Mouse (Mus musculus): ENCODE data around the gene Myrf. TPM values are rescaled to one million over a fixed set of nuclear protein-coding genes. Genes with fewer than 3 reads are reported as not detected.

Gene Myrf
- total RNA-seq, 1 experiment from 2014 or later, result not detected

GRCm38 (mm10) chr19:10191326-10191725 lies 49.2 kb downstream of the Myrf start:
- ATAC-seq (replicated peaks in 1 of 2; ENCODE audit: insufficient read depth in 1 of 2, low FRiP score in 2 of 2, low TSS enrichment in 1 of 2, low read depth in 1 of 2, poor library complexity in 2 of 2, severe bottlenecking in 2 of 2), result peak; percentile 30 to 42; a peak in 1 of 4 replicates

DNA sequence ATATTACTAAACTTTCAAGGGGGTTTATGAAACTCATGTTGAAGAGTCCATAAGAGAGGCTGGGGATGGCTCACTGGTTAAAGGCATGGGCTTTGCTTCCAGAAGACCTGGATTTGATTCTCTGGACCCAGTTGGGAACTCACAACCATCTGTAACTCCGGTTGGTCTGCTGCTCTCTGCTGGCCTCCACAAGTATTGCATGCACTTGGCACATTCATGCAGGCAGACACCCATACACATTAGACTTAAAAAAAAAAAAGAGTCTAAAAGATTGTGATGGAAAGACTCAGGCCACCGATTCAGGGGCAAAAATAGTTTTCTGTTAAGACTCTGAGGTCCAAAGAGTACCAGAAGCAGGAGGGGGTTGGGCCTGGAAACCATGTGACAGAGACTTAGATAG lies 49.8 kb downstream of the Myrf start:
- peak; percentile 54 to 55; a peak in 1 of 4 replicates for ATAC-seq (replicated peaks in 1 of 2; ENCODE audit: insufficient read depth in 1 of 2, low FRiP score in 2 of 2, low TSS enrichment in 1 of 2, low read depth in 1 of 2, poor library complexity in 2 of 2, severe bottlenecking in 2 of 2)

DNA sequence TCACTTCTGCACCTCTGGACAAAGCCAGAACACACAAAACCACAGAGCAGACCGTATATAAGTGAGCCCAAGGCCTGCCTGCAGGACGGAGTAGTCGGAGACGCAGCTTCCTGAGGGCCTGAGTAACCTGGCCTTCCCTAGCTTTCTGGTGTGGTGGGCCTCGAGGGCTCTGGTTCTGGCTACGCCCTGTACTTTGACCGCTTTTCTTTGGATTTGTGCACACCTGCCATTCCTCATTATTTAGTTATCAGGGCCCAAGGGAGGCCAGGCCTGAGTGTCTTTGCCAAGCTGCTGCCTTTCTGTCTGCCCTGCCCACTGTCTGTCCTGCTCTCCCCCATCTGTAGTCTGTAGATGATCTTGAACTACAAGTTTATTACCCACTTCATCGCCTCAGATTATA lies 50.6 kb downstream of the Myrf start:
- no peak for ATAC-seq (replicated peaks in 1 of 2; ENCODE audit: insufficient read depth in 1 of 2, low FRiP score in 2 of 2, low TSS enrichment in 1 of 2, low read depth in 1 of 2, poor library complexity in 2 of 2, severe bottlenecking in 2 of 2)

- no peak for ATAC-seq (replicated peaks in 1 of 2; ENCODE audit: insufficient read depth in 1 of 2, low FRiP score in 2 of 2, low TSS enrichment in 1 of 2, low read depth in 1 of 2, poor library complexity in 2 of 2, severe bottlenecking in 2 of 2)
Observed at GRCm38 (mm10) chr19:10189022-10189421, 51.5 kb downstream of the Myrf start.

- ATAC-seq (replicated peaks in 1 of 2; ENCODE audit: insufficient read depth in 1 of 2, low FRiP score in 2 of 2, low TSS enrichment in 1 of 2, low read depth in 1 of 2, poor library complexity in 2 of 2, severe bottlenecking in 2 of 2), result no peak
Observed at GRCm38 (mm10) chr19:10188281-10188811, 52.2 kb downstream of the Myrf start.

DNA sequence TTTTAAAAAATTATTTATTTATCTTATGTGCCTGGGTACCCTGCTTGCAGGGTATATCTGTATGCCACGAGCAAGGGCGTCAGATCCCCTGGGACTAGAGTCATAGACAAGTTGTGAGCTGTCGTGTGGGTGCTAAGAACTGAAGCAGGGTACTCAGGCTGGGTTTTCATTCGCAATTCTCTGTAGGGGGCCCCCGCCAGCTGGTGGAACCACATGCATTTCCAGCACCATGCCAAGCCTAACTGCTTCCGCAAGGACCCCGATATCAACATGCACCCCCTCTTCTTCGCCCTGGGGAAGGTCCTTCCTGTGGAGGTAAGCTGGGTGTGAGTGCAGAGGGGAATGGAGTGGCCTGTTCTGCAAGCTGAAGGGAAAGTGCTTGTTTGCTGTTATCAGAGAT lies 54.0 kb downstream of the Myrf start:
- ATAC-seq (replicated peaks in 1 of 2; ENCODE audit: insufficient read depth in 1 of 2, low FRiP score in 2 of 2, low TSS enrichment in 1 of 2, low read depth in 1 of 2, poor library complexity in 2 of 2, severe bottlenecking in 2 of 2), result no peak

- no peak for ATAC-seq (replicated peaks in 1 of 2; ENCODE audit: insufficient read depth in 1 of 2, low FRiP score in 2 of 2, low TSS enrichment in 1 of 2, low read depth in 1 of 2, poor library complexity in 2 of 2, severe bottlenecking in 2 of 2)
Observed at GRCm38 (mm10) chr19:10185876-10186275, 54.7 kb downstream of the Myrf start.

DNA sequence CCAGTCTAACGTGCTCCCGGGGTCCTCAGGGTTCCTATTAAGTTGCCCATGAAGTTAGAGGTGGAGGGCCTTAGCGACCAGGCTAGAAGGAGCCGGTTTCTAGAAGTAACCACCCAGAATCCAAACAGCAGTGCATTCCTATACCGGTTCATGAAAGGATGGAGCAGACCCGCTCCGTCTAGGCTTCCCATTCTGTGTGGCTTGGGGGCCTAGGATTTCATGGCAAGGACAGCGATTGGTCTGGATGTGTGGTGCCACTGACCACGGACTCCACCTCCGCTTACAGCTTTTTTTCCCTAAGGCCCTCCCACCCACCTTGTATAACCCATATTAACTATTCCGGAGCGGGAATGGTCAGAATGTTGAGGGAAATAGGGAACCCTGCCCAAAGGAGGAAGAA lies 56.5 kb downstream of the Myrf start:
- ATAC-seq (replicated peaks in 1 of 2; ENCODE audit: insufficient read depth in 1 of 2, low FRiP score in 2 of 2, low TSS enrichment in 1 of 2, low read depth in 1 of 2, poor library complexity in 2 of 2, severe bottlenecking in 2 of 2), result no peak

- ATAC-seq (replicated peaks in 1 of 2; ENCODE audit: insufficient read depth in 1 of 2, low FRiP score in 2 of 2, low TSS enrichment in 1 of 2, low read depth in 1 of 2, poor library complexity in 2 of 2, severe bottlenecking in 2 of 2), result peak; percentile 26 to 43; a peak in 2 of 4 replicates
Observed at GRCm38 (mm10) chr19:10183299-10183983, 57.1 kb downstream of the Myrf start.

DNA sequence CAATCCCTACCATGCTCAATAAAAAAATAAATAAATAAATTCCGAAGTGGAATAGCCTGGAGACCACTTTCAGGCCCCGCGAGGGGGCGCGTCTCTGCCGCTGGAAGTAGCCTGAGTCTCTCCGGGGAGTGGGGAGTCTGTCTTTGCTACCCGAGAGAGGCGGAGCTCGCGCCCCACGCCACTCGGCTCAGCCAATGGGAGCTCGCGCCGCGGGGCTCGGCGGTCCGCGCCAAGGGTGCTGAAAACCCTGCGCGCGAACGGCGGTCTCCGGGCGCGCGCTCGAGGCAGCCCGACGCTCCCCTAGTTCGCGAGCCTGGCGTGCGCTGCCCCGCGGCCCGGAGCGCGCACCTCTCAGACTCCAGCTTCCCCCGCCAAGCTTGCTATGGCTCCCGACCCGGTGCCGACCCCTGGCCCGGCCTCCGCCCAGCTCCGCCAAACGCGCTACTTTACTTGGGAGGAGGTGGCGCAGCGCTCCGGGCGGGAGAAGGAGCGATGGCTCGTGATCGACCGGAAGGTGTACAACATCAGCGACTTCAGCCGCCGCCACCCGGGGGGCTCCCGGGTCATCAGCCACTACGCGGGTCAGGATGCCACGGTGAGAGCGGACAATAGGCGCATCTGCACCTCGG lies 57.8 kb downstream of the Myrf start, which contains the start of gene Fads1:
Gene Fads1, plus strand, starts transcription at position 219 of the 629 bp plus-strand sequence.
- ATAC-seq (replicated peaks in 1 of 2; ENCODE audit: insufficient read depth in 1 of 2, low FRiP score in 2 of 2, low TSS enrichment in 1 of 2, low read depth in 1 of 2, poor library complexity in 2 of 2, severe bottlenecking in 2 of 2), result peak; percentile 93 to 94

- peak in 1 of 2 experiments; percentile 29; a peak in 1 of 4 replicates for ATAC-seq (replicated peaks in 1 of 2; ENCODE audit: insufficient read depth in 1 of 2, low FRiP score in 2 of 2, low TSS enrichment in 1 of 2, low read depth in 1 of 2, poor library complexity in 2 of 2, severe bottlenecking in 2 of 2)
Observed at GRCm38 (mm10) chr19:10182142-10182541, 58.4 kb downstream of the Myrf start.

DNA sequence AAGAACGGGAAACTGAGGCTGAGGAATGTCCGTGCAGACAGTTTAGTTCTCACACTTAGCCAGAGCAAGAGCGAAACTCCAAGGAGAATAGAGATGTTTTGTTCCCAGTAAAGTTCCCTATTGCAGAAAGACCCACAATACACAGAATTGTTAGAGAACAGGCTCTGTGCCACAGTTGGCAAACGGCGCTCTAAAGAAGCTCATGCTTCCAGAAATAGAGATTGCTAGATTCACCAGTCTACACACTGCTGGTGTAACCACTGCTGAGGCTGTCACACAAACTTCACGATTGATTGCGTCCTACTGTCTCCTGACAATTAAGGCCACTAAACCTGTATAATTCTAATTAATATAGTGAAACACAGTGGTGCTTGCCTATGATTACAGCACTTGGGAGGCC lies 59.3 kb downstream of the Myrf start:
- no peak for ATAC-seq (replicated peaks in 1 of 2; ENCODE audit: insufficient read depth in 1 of 2, low FRiP score in 2 of 2, low TSS enrichment in 1 of 2, low read depth in 1 of 2, poor library complexity in 2 of 2, severe bottlenecking in 2 of 2)

DNA sequence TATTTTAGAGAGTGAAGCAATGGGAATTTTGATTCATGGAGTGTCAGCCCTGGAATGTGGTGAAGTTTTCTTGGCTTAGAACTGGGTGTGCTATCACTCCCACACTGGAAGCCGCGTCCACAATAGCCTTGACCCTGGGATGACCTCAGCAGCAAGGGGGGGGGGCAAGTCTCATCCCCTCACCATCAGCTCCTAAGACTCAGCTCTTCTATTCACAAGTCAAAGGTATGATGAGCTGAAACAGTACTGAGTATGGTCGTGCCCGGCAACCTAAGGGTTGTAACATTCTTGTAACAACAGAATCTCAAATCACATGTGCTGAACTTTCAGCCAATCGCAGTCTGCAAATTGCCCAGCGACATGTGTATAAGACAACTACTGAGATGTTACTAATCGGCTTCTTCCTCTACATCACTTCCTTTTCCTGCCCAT lies 63.6 kb downstream of the Myrf start:
- ATAC-seq (replicated peaks in 1 of 2; ENCODE audit: insufficient read depth in 1 of 2, low FRiP score in 2 of 2, low TSS enrichment in 1 of 2, low read depth in 1 of 2, poor library complexity in 2 of 2, severe bottlenecking in 2 of 2), result peak in 1 of 2 experiments; percentile 19; a peak in 1 of 4 replicates

DNA sequence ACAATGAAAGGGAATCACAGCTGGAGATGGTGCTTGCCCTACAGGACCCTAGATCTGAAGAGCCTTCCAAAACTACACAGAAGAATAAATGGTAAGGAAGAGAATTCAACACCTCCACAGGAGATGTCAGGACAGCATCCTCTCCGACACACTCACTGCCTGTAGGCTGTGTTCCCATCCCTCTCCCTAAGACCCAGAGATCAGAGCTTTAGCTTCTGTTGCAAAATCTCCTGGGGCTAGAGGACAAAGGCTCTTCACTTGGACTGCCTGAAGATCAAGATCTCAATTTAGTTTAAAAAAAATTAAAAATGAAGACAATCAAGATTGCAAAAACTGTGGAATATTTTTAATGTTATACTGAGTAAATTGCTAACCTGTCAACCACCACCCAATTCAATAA lies 64.1 kb downstream of the Myrf start:
- ATAC-seq (replicated peaks in 1 of 2; ENCODE audit: insufficient read depth in 1 of 2, low FRiP score in 2 of 2, low TSS enrichment in 1 of 2, low read depth in 1 of 2, poor library complexity in 2 of 2, severe bottlenecking in 2 of 2), result no peak

DNA sequence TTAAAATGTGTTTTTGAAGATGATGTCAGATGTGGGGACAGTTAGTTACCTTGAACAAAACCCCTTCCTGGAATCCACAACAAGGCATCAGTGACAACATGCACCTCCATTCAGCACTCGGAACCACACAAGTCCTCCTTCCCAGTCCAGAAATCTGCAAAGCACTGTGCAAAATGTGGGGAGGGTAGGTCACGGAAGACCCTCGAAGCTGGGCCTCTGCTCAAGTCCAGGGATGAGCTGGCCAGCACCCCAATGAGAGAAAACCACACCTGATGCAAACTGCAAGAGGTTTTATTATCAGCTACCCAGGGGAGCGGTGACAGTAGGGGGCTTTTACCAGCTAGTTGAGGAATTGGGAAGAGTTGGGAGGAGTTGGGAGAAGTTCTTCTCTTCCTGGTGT lies 65.6 kb downstream of the Myrf start:
- no peak for ATAC-seq (replicated peaks in 1 of 2; ENCODE audit: insufficient read depth in 1 of 2, low FRiP score in 2 of 2, low TSS enrichment in 1 of 2, low read depth in 1 of 2, poor library complexity in 2 of 2, severe bottlenecking in 2 of 2)

- peak; percentile 76 to 80 for ATAC-seq (replicated peaks in 1 of 2; ENCODE audit: insufficient read depth in 1 of 2, low FRiP score in 2 of 2, low TSS enrichment in 1 of 2, low read depth in 1 of 2, poor library complexity in 2 of 2, severe bottlenecking in 2 of 2)
Observed at GRCm38 (mm10) chr19:10173844-10174539, 66.6 kb downstream of the Myrf start.

GRCm38 (mm10) chr19:10173116-10173718 lies 67.3 kb downstream of the Myrf start:
- ATAC-seq (replicated peaks in 1 of 2; ENCODE audit: insufficient read depth in 1 of 2, low FRiP score in 2 of 2, low TSS enrichment in 1 of 2, low read depth in 1 of 2, poor library complexity in 2 of 2, severe bottlenecking in 2 of 2), result peak; percentile 62 to 87

DNA sequence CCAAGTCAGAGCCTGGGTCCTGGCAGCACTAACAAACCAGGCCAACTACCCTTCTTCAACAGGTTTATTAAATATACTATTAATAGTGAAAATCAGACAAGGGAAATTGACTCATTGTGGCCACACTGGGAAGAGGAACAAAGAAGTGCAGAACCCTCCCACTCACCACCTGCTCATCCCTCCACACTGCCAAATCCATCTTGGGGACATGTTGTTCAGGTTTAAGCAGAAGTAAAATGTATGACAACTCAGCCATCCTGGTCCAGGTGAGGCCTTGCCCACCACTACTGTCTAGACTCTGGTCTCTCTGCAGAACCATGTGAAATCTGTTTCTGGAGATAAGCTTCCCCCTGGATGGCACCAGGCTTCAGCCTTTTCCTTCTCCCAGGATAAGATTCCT lies 68.7 kb downstream of the Myrf start:
- no peak for ATAC-seq (replicated peaks in 1 of 2; ENCODE audit: insufficient read depth in 1 of 2, low FRiP score in 2 of 2, low TSS enrichment in 1 of 2, low read depth in 1 of 2, poor library complexity in 2 of 2, severe bottlenecking in 2 of 2)
